Mouse (Mus musculus): Measurements from ENCODE around the gene Cdc73.
"Not testable (repeated sequence)": the region's sequence is repeated elsewhere in the genome, so short reads cannot be mapped to it uniquely, and the experiment has no call there.

Gene Cdc73

GRCm38 (mm10) chr1:143675734-143676361, 26.8 kb downstream of the Cdc73 start:
- no peak for DNase-seq (ENCODE audit: low spot score)

GRCm38 (mm10) chr1:143664786-143665185, 37.9 kb downstream of the Cdc73 start:
- DNase-seq (ENCODE audit: low spot score), result not testable (repeated sequence)

- DNase-seq (ENCODE audit: low spot score), result no peak
Observed at GRCm38 (mm10) chr1:143663197-143663596, 39.5 kb downstream of the Cdc73 start.

- no peak for DNase-seq (ENCODE audit: low spot score)
Observed at GRCm38 (mm10) chr1:143653646-143654045, 49.0 kb downstream of the Cdc73 start.

GRCm38 (mm10) chr1:143650317-143650716, 52.4 kb downstream of the Cdc73 start:
- DNase-seq (ENCODE audit: low spot score), result no peak

GRCm38 (mm10) chr1:143646219-143646618, 56.5 kb downstream of the Cdc73 start:
- DNase-seq (ENCODE audit: low spot score), result no peak

- no peak for DNase-seq (ENCODE audit: low spot score)
Observed at GRCm38 (mm10) chr1:143645386-143645785, 57.3 kb downstream of the Cdc73 start.

GRCm38 (mm10) chr1:143644221-143644620, 58.5 kb downstream of the Cdc73 start:
- DNase-seq (ENCODE audit: low spot score), result no peak

GRCm38 (mm10) chr1:143640650-143641407, 61.9 kb downstream of the Cdc73 start, which contains the start of gene B3galt2:
TSS of gene B3galt2 (plus strand) at chr1:143640664.
- no peak for DNase-seq (ENCODE audit: low spot score)

- DNase-seq (ENCODE audit: low spot score), result no peak
Observed at GRCm38 (mm10) chr1:143632854-143633587, 69.7 kb downstream of the Cdc73 start.

GRCm38 (mm10) chr1:143632361-143632760, 70.3 kb downstream of the Cdc73 start:
- no peak for DNase-seq (ENCODE audit: low spot score)

- DNase-seq (ENCODE audit: low spot score), result no peak
Observed at GRCm38 (mm10) chr1:143631337-143631736, 71.4 kb downstream of the Cdc73 start.

- DNase-seq (ENCODE audit: low spot score), result no peak
Observed at GRCm38 (mm10) chr1:143622634-143623033, 80.1 kb downstream of the Cdc73 start.

- DNase-seq (ENCODE audit: low spot score), result no peak
Observed at GRCm38 (mm10) chr1:143621930-143622329, 80.8 kb downstream of the Cdc73 start.

- DNase-seq (ENCODE audit: low spot score), result no peak
Observed at GRCm38 (mm10) chr1:143619760-143620159, 82.9 kb downstream of the Cdc73 start.

- no peak for DNase-seq (ENCODE audit: low spot score)
Observed at GRCm38 (mm10) chr1:143612901-143613300, 89.8 kb downstream of the Cdc73 start.

GRCm38 (mm10) chr1:143608911-143609310, 93.8 kb downstream of the Cdc73 start:
- no peak for DNase-seq (ENCODE audit: low spot score)

GRCm38 (mm10) chr1:143596864-143597263, 105.8 kb downstream of the Cdc73 start:
- DNase-seq (ENCODE audit: low spot score), result no peak

- DNase-seq (ENCODE audit: low spot score), result no peak
Observed at GRCm38 (mm10) chr1:143576824-143577543, 125.7 kb downstream of the Cdc73 start.

GRCm38 (mm10) chr1:143558235-143558634, 144.5 kb downstream of the Cdc73 start:
- DNase-seq (ENCODE audit: low spot score), result no peak

GRCm38 (mm10) chr1:143555533-143555932, 147.2 kb downstream of the Cdc73 start:
- no peak for DNase-seq (ENCODE audit: low spot score)

- no peak for DNase-seq (ENCODE audit: low spot score)
Observed at GRCm38 (mm10) chr1:143554621-143555020, 148.1 kb downstream of the Cdc73 start.
